24 mouse cellular contexts compared by ENCODE assay signal in genomic region chr3:51295225-51295624, GRCm38 (mm10). TPM values are rescaled to one million over a fixed set of nuclear protein-coding genes. Genes with fewer than 3 reads are reported as not detected.
DNase-seq lines count a peak whose midpoint lies in the region; ATAC-seq and TF ChIP-seq lines count a peak whose summit lies in the region.
"Had no signal": no experiment of that assay in that cellular context is flagged by ENCODE, and none has a peak within 500 bp of the region (broad histone marks: within the 10 kb centered on the region; RNA-seq: fewer than 3 reads in every experiment).

No protein-coding gene starts in this region.

- DNase-seq in frontal cortex, postnatal 25 days (ENCODE audit: low spot score in 2 of 2), result no peak
- DNase-seq in midbrain, embryonic 10.5 days (ENCODE audit: low spot score), result peak; percentile 4
- DNase-seq in brain, embryonic 14.5 days (ENCODE audit: low read depth), result peak; percentile 45
- peak; percentile 54 to 72 for DNase-seq in right cerebral cortex, postnatal 10 days (ENCODE audit: low spot score in 2 of 2)
- DNase-seq in layer of hippocampus, adult 8-10 months (ENCODE audit: low spot score in 2 of 2), result no peak
- no peak for DNase-seq in adrenal gland, postnatal 10 days
- DNase-seq: adrenal gland, postnatal 14 days; cerebellum, postnatal 14 days; gastrocnemius, postnatal 14 days; heart, postnatal 10 days; lung, embryonic 14.5 days; lung, postnatal 4 days; thymus, adult 2 months had no signal

- TF ChIP-seq POLR2A in brain, embryonic 14.5 days (IDR thresholded peaks at IDR 0.05; ENCODE audit: borderline replicate concordance, extremely low read depth, insufficient read depth, insufficient read length, poor library complexity, severe bottlenecking), result no peak

- WGBS in midbrain, embryonic 10.5 days, result 69% methylated on average over 2 of the region's 2 CpGs
- 62% methylated on average over 2 of the region's 2 CpGs for WGBS in midbrain, embryonic 13.5 days

- TF ChIP-seq CTCF in brain, embryonic 14.5 days (IDR thresholded peaks at IDR 0.05; ENCODE audit: borderline replicate concordance, extremely low read depth, insufficient read depth, insufficient read length), result no peak

- no peaks in the 10 kb centered on the region for H3K27me3 ChIP-seq in midbrain, embryonic 10.5 days (ENCODE audit: low read depth, poor library complexity, severe bottlenecking)
- no peaks in the 10 kb centered on the region for H3K27me3 ChIP-seq in midbrain, embryonic 13.5 days
- H3K27me3 ChIP-seq: CH12.LX; forebrain, embryonic 13.5 days; hindbrain, embryonic 15.5 days; limb, embryonic 15.5 days; neural tube, embryonic 12.5 days had no signal

- H3K4me1 ChIP-seq in midbrain, embryonic 10.5 days, result no peaks in the 10 kb centered on the region
- H3K4me1 ChIP-seq in midbrain, embryonic 13.5 days (replicated peaks), result peaks cover 4% of the 10 kb centered on the region; the same call in 1 of the 2 replicates
- H3K4me1 ChIP-seq: heart, embryonic 10.5 days; hindbrain, embryonic 15.5 days; limb, embryonic 15.5 days; neural tube, embryonic 12.5 days had no signal

- no peaks in the 10 kb centered on the region for H3K9me3 ChIP-seq in midbrain, embryonic 10.5 days (replicated peaks)
- no peaks in the 10 kb centered on the region for H3K9me3 ChIP-seq in midbrain, embryonic 13.5 days
- H3K9me3 ChIP-seq: forebrain, embryonic 13.5 days; heart, embryonic 10.5 days; hindbrain, embryonic 15.5 days; limb, embryonic 15.5 days; neural tube, embryonic 12.5 days had no signal

- no peak overlapping the region for H3K4me3 ChIP-seq in midbrain, embryonic 10.5 days
- H3K4me3 ChIP-seq in midbrain, embryonic 13.5 days (replicated peaks), result no peak overlapping the region
- H3K4me3 ChIP-seq: forebrain, embryonic 13.5 days; heart, embryonic 10.5 days; hindbrain, embryonic 15.5 days; layer of hippocampus, adult 2 months; limb, embryonic 15.5 days; neural tube, embryonic 12.5 days had no signal

- peaks cover 35% of the 10 kb centered on the region for H3K36me3 ChIP-seq in midbrain, embryonic 10.5 days
- H3K36me3 ChIP-seq in midbrain, embryonic 13.5 days, result peaks cover 11% of the 10 kb centered on the region
- H3K36me3 ChIP-seq: hindbrain, embryonic 15.5 days had no signal

- peak; percentile 88 for ATAC-seq in frontal cortex, adult (ENCODE audit: low TSS enrichment)
- ATAC-seq in midbrain, embryonic 13.5 days, result no peak
- ATAC-seq: forebrain, embryonic 13.5 days; intestine, postnatal 0 days had no signal

- no peak overlapping the region for H3K27ac ChIP-seq in midbrain, embryonic 10.5 days (replicated peaks)
- no peak overlapping the region for H3K27ac ChIP-seq in midbrain, embryonic 13.5 days
- H3K27ac ChIP-seq: forebrain, embryonic 13.5 days; heart, embryonic 10.5 days; hindbrain, embryonic 15.5 days; kidney, postnatal 0 days; layer of hippocampus, adult 2 months; limb, embryonic 15.5 days; neural tube, embryonic 12.5 days had no signal

- H3K9ac ChIP-seq in midbrain, embryonic 13.5 days (replicated peaks), result no peak overlapping the region
- H3K9ac ChIP-seq: forebrain, embryonic 13.5 days; hindbrain, embryonic 15.5 days; limb, embryonic 15.5 days; lung, embryonic 14.5 days; neural tube, embryonic 12.5 days had no signal

- H3K4me2 ChIP-seq in midbrain, embryonic 13.5 days (replicated peaks), result no peak overlapping the region
- H3K4me2 ChIP-seq: forebrain, embryonic 13.5 days; hindbrain, embryonic 15.5 days; limb, embryonic 15.5 days; lung, embryonic 14.5 days; neural tube, embryonic 12.5 days had no signal

RNA-seq across cellular contexts. Expression of gene Elf2, which starts 45.2 kb away (rescaled TPM):
- 37.9 and 40.5 TPM in 2 replicates for polyA plus RNA-seq in midbrain, embryonic 10.5 days (2016; fragmentation: Nextera tagmentation; extraction: Ambion mirVana)
- polyA plus RNA-seq in midbrain, embryonic 13.5 days (2015; fragmentation: Nextera tagmentation; extraction: Ambion mirVana), result 50.3 and 51.3 TPM in 2 replicates
- polyA plus RNA-seq in brain, embryonic 14.5 days (2012; rRNA removed), result 60.0 and 62.9 TPM in 2 replicates
- total RNA-seq in layer of hippocampus, adult 8-10 months (2022), result 10 to 100 TPM; 57.6 to 62.4 (median 60.1) TPM
- 10 to 100 TPM; 84.3 to 94.5 TPM for total RNA-seq in adrenal gland, postnatal 10 days (2021)

Comparison
In these comparisons a context has a peak if more than half of its experiments do, and no peak if none do; other contexts are left out.
1. DNase-seq: peak in midbrain, embryonic 10.5 days (single experiment), brain, embryonic 14.5 days (single experiment) and right cerebral cortex, postnatal 10 days (2 of 2); none in frontal cortex, postnatal 25 days (0 of 2), layer of hippocampus, adult 8-10 months (0 of 2) and adrenal gland, postnatal 10 days (single experiment).